Mouse (Mus musculus) gastrocnemius, postnatal 4 days (tissue): ENCODE measurements around the gene Slit1. TPM values are rescaled to one million over a fixed set of nuclear protein-coding genes. Genes with fewer than 3 reads are reported as not detected.

Experiments
- DNase-seq, 2 experiments: peaks; one replicate each; pipeline ENCODE4 v3.0.0; 2021 to 2022; ENCODE audit warnings: low spot score in 2 of 2, mixed read lengths in 2 of 2
- total RNA-seq, 2 experiments: library from RNA; stranded (reverse); gene quantifications; 2 replicates each; pipeline ENCODE4 v1.2.3; 2021

Slit1 gene
- total RNA-seq, 2 experiments from 2014 or later: 1.2 to 2.3 TPM

DNA sequence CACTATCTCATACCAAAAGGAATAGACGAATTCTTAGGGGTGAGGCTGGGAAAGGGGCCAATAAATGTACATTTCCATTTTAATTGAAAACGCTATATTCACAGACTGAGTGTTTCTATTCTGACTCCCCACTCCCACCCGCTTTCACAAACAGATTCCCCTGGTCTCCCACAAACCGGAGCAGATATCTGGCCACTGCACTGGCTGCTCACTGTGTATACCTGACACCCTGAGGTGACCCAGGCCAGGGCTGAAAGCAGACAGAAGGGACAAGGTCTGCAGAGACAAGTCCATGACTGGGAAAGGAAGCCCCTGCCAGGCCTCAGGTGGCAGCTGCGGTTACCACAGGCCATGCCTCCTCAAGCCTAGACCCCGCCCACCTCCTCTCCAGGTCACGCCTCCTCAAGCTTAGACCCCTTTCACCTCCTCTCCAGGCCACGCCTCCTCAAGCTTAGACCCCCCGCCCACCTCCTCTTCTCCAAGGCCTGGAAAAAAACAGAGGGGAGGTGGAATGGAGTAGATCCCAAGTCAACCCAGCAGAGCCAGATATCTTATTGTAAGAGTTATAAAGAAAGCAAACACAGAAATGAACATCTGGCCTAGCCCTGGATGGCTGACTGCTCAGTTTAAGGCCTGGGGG lies 18.5 kb downstream of the Slit1 start:
- DNase-seq: no peak

DNA sequence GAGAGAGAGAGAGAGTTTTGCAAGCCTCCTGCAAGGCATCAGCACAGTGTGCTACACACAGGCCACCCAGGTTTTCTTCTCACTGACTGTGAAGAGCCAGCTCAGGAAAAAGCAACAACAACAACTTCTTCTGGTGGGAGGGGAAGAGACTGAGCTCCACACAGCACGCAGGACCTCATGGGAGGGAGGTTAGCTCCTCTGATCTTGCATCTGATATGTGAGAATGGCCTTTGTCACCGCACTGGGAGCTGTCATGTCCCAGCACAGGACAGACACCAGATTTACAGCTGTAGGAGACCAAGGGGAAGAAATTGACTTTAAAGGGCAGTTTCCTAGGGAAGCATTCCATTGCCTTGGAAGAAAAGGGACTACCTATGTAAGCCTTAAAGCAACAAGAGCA lies 20.1 kb downstream of the Slit1 start:
- DNase-seq: no peak

DNA sequence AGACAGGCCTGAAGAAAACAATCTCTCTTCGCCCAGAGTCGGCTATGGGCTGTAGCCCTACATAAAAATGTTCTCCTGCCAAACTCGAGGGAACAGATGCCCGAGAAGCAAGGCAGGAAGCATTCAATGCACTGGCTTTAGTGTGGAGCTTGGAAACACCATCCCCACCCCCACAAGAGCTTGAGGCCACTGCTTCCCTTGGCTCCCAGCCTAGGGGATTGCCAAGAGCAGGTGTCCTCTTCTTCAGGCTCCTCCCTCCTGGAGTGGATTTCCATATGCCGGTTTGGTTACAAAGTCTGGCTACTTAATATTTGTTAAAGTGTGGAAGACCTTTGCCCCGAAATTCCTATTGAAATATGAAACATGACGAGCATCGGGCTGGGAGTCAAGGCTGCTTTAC lies 24.0 kb downstream of the Slit1 start:
- DNase-seq: no peak

DNA sequence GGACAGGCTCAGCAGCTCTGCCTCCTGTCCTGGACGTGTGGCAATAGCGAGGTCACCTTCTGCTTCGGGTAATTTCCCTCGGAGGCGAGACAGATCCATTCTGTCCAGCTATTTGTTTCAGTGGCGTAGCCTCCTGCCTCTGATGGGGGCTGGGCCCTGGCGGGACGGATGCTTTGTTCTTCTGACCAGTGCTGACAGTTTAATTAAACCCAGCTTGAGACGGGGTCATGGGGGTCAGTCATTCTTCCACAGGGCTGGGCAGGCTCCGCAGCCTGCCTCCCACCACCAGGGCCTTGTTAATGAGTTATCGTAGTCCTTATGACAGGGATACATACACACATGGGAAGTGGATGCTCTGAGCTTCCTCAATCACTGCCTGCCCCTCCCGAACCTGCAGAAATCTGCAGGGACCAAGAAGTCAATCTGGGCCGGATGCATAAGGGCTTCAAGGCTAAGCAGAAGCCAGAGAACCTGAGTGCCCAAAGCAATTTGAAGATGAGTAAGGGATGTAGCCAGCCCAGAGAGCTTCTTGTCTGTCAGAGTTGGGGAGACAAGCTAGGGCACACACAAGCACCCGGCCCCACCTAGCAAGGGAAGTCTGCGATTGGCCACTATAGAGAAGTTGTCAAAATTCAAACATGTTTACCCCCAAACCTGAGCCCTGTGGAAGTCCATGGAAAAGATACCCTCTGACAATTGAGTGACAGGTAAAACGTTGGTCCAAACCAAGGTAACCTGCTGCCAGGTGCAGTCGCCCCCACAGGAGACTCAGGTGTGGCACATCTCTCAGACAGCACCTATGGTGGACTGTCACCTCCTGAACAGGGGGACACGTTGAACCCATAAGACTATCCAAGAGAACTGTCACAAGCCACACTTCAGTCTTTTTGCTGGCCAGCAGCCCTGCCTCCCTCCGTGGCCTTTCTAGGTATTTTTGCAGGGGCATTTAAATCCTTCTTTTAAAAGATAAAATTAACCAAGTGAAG lies 26.9 kb downstream of the Slit1 start:
- DNase-seq: no peak

DNA sequence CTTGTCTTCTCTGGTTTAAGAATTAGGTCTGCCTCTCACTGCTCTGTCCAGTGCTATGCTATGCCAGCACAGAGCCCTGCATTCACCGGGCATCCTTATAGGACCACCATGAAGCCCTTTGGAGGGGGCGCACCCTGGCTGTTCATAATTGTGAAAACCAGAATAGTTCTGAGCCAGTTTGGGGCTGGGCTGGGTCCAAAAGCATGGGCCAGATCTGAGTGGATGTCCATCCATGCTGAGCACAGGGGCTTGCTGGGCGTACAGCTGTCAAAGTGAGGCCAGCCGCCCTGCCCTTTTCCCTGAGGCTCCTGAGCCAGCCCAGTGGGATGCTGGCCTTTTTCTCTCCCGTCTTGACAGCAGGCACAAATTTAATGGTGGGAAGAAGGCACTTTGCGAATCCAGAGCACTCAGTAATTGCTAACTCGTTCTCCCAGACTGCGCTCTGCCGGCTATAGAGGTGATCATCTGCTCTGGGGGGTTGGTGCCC lies 29.0 kb downstream of the Slit1 start:
- no peak for DNase-seq

DNA sequence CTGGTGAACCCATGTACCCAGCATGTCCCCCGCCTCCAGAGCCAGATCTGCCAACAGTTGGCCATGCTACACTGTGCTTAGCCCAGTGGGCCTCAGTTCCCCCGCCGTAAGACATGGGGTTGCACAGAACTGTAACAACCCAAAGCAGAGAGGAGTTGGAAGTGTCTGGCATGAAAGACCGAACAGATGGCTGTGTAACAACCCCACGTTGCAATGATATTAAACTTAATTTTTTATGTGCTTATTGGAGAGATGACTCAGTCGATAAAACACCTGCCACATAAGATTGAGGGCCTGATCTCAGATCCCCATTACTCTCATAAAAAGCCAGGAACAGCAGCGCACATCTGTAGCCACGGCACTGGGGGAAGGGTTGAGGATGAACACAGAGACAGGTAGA lies 30.6 kb downstream of the Slit1 start:
- no peak for DNase-seq

DNA sequence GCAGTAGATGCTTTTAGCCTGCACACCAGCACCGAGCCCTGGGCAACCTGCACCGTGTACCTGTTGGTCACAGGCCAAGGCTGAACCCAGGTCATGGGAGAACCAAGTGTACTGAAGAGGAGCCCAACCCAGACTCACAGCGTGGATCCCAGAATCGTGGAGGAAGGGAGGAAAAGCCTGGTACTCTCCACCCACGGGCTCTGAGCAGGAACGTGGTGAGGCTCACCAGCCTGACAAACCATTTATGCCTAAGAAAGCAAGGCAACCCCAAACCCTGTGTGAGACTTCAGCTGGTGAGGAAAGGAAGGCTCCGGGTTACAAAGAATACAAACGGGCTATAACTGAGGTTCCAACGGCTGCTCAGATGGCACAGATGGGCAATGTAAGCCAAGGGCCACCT lies 31.8 kb downstream of the Slit1 start:
- DNase-seq: no peak

DNA sequence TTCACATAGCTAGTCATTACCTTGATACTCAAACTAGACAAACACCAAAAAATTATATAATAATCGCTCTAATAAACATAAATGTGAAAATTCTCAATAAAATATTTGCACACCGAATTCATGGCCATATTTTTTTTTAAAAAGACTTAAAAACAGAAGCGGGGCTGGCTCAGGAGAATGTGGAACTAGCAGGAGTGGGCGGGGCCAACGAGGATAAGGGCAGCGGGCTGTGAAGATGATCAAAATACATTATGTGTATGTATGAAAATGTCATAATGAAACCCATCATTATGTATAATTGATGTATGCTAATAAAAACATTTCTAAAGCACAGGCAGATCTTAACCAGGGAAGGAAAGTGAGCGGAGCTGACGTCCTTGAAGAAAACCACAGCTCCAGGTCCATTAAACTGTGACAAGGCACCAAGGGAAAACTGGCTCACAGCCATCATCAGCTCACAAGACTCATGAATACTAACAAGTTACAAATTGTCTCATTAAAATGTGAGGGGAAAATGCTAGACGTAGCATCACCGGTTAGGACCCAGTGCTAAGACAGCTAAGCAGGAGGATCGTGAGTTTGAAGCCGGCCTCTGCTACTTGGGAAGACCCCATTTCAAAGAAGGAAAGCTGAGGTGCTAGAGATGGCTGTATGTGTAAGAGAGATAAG lies 33.8 kb downstream of the Slit1 start:
- DNase-seq: no peak

DNA sequence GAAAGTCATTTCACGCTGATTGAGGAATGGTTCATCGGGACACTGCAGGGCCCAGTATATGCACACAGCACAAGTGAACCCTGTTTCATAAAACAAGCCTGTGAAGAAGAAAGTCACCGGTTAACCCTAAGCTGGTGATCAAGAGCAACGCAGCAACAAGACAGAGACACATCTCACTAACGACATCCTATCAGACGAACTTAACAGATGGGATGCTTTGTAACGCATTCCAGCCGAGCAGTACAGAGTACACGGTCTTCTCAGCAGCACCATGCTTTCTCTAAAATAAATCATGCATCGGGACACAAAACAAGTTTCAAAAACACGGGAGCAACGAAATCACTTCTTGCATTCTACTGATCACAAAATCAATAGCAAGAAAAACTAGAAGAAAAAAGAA lies 35.6 kb downstream of the Slit1 start:
- DNase-seq: no peak

DNA sequence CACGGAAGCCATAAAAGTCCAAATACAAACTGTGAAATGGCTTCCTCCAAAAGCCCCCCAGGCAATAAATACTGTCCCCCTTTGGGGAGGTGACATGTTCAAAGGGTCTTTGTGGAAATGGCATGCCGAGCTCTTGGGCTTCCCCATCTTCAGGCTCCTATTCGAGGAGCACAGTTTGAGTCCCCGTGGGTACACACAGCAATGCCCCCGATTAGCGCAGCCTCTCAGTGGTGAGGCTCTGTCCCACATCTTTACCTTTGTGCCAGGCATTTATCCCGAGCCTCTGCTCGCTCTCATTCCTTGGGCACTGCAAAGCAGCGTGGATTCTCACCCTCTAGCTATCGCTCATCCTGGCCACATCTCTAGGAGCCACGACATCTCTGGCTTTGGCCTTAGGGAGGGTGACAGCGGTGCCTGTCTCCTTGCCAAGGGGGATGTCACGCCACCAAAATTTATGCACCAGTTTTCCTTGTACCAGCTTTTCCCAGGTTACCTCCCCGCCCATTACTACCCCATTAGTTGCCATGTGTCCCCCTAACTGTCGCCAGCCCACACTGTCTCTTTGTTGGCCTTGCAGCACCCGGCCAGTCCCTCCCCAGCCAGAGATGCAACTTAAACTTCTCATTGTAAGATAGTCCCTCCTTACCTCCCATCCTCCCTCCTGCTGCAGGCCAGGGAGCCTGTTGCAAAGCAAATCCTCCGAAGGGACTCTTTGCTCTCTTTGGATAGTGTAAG lies 37.2 kb downstream of the Slit1 start:
- no peak for DNase-seq

DNA sequence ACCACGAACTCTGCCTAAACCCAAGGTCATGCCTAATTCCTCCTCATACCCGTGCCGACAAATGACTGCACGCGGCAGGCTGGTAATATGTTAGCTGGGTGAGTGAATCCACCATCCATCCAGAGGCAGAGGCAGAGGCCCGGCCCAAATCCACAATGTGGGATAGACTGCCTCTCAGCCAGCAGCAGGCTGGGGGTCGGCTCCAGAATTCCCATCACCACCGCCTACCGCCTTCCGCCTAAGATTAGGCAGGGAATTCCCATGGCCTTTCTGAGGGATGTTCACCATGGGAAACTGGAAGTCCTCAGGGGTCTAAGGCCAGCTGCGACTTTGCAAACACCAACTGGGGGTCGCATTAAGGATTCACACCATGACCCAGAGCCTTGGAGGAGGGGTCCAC lies 38.0 kb downstream of the Slit1 start:
- DNase-seq: no peak

DNA sequence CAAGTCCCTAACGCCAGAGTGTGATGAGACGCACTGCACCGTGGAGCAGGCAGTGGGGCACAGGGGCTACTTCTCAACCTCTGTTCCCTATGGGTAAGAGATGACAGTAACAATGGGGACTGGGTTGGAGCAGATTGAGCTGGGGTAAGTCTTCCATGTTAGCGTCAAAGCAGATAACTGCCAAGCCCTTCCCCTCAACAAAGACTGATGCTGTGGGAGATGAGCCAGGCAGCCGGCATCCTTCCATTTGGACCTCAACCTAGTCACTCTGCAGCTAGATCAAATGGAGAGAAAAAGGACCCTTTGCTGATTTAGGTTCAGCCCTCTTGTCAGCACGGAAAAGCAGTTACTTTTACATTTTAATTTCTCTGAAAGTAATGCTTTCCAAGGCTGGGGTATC lies 40.8 kb downstream of the Slit1 start:
- no peak for DNase-seq

DNA sequence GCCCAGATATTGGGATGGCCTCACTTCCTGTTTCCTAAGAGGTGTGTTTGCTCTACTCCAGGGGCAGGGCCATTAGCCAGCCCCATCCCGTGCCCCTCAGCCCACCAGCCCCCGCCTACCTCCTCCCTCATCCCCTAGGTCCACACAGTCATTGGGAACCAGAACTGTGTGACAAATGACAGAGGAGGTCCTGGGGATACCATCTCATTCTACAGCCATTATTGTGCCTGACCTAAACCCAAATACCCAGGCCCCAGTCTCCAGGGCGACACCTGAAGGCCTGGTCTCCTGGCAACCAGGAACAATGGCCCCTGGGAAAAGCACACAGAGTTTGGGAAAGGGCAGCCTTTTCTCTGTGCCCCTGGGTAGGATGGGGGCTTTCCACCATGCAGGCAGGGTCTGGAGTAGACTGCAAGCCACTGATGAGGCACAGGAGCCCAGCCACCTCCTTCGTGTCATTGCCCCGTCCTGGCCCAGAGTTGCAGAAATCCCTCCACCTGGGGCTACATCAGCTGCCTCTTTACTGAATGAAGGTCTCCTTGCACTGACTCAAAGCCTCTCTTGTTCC lies 44.5 kb downstream of the Slit1 start:
- DNase-seq: no peak

DNA sequence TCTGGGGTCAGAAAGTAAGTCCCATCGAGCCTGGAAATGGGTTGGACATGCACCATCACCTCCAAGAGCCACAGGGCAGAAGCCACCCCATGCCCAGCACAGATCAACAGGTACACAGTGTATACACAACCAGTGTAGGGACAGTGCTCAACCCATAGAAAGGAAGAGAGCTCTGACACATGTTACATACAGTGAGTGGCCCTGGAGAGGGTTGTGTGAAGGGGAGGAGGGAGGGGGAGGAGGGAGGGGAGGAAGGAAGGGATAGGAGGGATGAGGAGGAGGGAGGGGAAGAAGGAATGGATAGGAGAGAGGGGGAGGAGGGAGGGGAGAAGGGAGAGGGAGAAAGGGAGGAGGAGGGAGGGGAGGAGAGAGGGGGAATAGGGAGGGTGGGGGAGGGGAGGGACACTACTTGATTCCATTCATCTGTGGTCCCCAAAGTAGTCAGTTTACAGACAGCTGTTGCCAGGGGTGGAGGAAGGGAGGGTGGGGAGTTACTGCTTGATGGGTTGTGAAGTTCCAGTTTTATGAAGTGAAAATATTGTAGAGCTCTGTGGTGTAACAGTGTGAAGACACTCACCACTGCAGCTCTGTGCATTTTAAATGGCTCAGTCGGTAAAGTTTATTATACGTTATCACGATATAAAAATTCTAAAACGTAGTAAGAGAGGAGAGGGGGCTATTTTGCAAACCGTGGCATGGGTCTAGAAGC lies 45.5 kb downstream of the Slit1 start:
- DNase-seq: no peak

DNA sequence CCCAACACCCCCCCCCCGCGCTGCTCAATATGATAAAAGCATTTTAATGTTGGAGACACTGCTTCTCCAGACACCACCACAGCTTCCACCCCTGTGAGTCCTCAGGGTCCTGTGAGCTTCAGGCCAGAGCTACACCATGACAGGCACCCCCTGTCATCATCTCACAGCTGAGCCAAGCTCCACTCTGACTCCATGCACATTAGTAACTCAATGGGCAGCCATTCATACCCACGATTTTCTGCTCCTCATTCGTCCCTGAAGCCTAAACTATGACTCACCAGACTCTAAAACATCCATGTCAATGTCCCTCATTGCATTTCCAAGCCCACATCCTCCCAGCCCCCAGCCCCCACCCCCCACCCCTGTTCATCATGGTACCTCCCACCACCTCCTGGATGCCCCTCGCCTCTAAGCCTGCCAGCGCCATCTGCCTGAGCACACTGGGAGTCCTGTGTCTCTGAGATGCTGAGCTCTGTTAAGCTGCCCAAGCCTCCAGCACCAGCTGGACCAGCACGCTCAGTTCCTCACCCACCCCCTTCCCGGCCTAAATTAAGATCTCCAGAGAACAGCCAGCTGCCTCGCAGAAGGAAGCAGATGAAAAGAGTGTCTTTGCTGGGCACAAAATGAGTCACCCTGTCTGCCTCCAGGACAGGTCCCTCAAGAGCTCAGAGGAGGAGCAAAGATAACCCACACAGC lies 46.2 kb downstream of the Slit1 start:
- no peak for DNase-seq

DNA sequence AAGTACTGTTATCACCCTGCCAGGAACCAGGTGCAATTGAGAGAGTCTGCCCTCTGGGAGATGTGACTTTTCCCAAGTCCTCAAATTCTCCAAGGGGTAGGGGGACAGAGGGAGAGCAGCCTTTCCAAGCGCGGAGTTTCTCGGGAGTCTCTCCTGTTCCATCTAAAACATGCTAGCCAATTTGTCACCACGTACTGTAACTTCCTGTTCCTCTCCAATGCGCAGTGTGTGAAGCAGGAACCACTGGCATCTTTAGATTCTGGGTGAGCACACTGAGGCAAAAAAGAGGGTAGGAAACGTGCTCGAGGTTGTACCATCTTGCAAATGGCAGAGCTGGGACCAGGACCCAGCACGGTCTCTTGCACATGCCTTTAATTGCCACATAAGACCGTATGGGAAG lies 47.0 kb downstream of the Slit1 start:
- no peak for DNase-seq

DNA sequence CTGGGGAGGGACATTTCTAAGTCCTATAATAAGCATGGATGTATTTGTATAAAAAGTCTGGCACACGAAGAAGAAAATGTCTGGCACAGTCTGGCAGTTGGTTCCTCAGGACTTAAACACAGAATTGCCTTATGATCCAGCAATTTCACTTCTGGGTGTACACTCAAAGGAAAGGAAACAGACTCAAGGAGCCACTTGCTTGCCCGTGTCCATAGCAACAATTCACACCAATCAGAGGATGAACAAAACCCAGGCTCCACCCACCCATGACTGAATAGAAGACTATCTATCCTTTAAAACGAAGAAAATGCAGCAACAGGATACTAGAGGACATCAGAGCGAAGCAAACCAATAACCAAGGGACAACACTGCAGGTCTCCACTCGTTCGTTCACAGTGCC lies 48.4 kb downstream of the Slit1 start:
- no peak for DNase-seq

DNA sequence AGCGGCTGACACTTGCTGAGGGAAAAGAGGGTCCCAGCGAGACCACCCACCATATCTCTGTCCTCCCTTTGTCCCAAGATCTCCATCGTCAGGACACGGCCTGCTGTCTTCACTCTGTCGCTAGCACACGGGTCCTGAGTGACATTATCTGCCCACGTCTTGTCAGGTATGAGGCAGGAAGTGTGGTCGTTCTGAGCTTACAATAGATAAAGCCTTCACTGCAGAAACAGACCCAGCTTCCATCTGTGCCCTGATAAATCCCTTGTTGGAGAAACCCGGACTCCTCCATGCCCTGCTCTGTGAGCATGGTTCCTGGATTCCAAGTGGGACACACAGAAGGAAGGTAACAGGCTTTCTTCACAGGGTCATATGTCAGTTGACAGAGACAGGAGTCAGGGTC lies 48.9 kb downstream of the Slit1 start:
- no peak for DNase-seq

DNA sequence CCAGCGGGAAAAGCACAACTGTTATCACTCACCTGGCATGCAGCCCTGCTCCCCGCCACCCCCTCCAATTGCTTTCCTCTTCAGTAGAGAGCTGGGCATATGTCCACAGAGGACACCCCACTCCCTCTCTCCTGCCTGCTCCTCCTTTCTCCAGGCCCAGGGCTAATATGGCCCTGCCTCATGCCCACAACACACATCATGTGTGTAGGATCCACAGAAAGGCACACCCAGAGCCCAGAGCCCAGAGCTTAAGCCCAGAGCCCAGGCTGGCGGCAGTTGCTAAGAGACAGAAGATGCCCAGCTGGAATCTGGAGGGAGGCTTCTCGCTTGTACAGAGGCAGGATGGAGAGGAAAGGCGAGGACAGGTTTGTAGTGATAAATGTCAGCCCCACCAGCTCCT lies 49.7 kb downstream of the Slit1 start:
- DNase-seq: no peak

DNA sequence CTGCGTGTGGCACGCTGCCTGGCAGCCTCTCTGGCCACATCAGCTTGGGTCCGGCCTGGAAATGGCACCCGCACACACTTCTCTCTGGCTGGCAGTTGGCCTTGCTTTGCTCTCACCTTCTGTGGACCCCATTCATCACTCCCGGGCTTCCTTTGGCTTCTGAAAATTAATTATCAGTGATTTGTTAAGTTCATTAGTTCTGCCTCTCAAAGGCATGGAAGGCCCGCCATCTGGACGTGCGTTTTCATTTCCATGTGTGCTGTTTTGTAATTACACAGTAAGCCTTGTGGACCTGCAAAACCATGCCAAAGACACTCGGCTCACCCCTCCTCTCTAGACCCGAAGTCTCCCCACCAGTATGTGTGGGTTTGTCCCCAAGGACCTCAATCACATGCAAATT lies 53.4 kb downstream of the Slit1 start:
- DNase-seq: no peak
